Mouse (Mus musculus): ENCODE results near the gene Msi2. TPM values are rescaled to one million over a fixed set of nuclear protein-coding genes. Genes with fewer than 3 reads are reported as not detected.

Gene Msi2
- total RNA-seq, 2 experiments from 2014 or later: 169 to 193 TPM

DNA sequence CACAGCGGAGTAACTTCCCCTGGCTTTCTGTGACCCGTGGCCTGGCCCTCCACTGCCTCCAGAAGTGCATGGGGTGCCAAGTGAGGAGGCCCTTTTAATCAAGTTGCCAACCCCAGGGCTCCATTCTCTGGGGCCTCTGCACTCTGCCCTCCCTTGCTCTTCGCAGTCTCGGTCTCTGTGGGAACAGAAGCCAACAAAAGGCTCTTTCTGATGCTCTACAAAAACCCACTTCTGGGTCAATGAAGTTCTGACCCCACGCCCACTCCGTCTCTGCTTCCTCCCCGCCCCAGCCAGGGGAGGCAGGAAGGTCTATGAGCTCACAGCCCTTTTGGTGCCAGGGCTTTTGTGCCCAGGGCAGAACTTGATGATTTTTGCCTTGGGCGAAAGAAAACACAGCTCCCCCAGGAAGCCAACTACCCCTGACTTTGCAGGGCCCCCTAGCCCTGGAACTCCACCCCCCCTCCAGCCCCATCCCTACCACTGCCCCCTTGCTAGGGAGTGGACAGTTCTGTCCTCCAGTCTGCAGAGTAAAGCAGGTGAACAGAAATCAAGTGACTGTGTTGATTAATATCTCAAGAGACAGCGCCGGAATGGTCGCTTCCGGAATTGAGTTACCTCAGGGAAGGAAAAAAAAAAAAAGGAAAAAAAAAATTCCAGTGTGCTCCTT lies 246.2 kb downstream of the Msi2 start:
- DNase-seq: no peak
- Histone ChIP-seq H3K27ac (no peak overlapping the region), H3K4me3 (no peak overlapping the region)
- TF ChIP-seq CTCF (IDR thresholded peaks at IDR 0.05): no peak
- intact Hi-C loops (cut with DNase I): no loop called here

DNA sequence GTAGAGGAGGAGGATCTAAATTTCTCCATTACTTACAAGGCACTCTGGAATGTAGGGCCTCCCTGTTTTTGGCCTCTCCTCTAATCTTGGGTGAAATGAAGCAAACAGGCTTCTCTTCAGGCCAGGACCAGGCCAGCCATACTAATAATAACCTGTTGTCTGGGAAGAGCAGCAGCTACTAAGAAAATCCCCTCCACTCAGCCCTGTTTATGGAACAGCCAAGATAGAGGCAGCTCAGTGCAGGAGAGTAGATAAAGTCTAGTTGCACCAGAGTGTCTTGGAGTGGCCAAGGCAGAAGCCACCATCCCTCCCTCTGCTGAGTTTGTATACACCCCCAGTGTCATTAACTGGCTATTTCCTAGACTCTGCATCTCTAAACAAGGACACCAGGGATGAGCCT lies 247.7 kb downstream of the Msi2 start:
- Histone ChIP-seq H3K27ac (peak overlapping the region; percentile 35), H3K4me3 (no peak overlapping the region)
- intact Hi-C loops (cut with DNase I): no loop called here
- no peak for TF ChIP-seq CTCF (IDR thresholded peaks at IDR 0.05)
- no peak for DNase-seq

DNA sequence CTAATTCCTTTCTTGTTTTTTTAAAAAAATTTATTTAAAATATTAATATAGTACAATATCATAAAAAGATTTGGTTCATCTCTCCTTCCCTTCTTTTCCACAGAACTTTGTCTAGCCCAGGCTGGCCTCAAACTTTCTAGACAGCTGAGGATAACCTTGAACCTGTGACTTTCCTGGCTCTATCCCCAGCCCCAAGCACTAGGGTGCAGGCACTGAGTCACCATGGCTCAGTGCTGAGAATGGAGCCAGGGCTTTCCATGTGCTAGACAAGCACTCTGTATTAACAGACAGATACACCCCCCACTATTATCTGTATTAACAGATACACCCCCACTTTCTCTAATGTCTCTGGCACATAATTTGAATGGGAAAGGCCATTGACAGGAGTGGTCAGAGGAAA lies 249.3 kb downstream of the Msi2 start:
- H3K27ac ChIP-seq: no peak overlapping the region

DNA sequence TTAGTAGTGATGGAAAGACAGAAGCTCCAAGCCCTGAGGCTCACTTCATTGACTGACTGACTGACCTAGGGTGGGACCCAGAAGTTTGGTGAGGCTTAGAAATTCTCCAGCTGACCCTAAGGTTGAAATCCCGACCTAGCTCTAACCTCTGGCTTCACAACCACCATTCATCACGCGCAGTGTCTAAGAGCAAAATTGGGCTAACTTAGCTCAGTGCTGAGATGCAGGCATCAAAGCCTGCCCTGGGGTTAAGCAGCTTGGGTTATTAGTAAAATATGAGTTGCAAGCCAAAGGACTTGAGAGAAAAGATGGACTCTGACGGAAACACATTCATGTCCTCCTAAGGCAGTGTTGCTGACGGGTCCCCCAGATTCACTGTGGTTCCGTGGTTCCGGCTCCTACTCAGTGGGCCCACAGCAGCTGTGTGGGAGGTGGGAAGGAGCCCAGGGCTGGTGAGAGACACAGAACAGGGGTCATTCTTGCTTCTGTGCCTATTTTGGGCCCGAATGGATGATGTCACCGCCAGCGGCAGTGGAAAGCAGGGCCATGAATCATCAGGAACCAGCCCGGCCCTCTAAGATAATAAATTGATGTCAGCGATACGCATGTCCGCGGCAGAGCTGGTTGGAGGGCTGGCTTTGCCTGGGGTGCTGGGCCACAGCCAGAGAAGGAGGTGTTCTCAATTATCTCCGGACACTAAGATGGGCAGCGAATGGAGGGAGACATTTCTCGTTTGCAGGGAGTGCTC lies 250.6 kb downstream of the Msi2 start:
- intact Hi-C loops (cut with DNase I): no loop called here
- peak; percentile 83 for DNase-seq
- TF ChIP-seq CTCF (IDR thresholded peaks at IDR 0.05): no peak
- Histone ChIP-seq H3K4me3 (no peak overlapping the region), H3K27ac (peak overlapping the region; percentile 68)

More for the DNA sequence above, 249.3 kb downstream of the Msi2 start:
- TF ChIP-seq CTCF (IDR thresholded peaks at IDR 0.05): no peak
- DNase-seq: no peak
- H3K4me3 ChIP-seq: no peak overlapping the region
- intact Hi-C loops (cut with DNase I): no loop called here

DNA sequence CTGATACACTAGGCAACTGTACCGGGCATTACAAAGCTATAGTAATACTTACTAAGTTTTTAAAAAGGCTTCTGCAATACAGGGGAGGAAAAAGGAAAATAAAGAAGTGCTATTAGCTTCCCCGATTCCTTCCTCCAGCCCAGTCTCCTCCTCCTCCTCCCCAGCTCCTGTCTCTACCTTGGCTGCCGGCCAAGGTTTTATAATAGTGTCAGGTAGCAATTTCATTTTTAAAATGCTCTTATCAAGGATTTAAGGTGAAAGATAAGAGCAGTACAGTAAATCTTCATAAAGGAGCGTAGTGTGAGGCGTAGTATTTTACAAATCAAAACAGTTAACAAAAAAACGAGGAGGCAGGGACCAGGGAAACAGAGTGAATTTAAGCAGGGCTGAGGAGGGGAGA lies 254.4 kb downstream of the Msi2 start:
- Histone ChIP-seq H3K4me3 (no peak overlapping the region), H3K27ac (no peak overlapping the region)
- intact Hi-C loops (cut with DNase I): no loop called here
- no peak for DNase-seq
- no peak for TF ChIP-seq CTCF (IDR thresholded peaks at IDR 0.05)

DNA sequence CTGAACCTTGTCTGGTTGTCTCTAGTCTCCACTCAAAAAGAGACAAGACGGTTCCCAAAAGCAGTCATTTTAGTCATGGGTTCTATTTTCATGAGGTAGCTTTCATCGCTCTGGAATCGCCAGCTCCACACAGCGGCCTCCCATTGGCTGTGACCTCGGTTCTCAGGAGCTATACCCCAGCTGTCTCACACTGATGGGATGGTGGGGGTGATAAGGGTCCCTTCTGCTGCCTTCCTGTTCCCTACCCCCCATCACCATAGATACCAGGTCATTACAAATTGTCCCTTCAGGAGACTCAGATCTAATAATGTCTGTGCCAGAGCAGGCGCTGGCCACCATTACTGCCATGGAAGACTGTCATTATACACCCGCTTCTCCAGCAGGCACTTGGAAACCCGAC lies 255.5 kb downstream of the Msi2 start:
- intact Hi-C loops (cut with DNase I): no loop called here
- no peak overlapping the region for H3K4me3 ChIP-seq
- no peak for TF ChIP-seq CTCF (IDR thresholded peaks at IDR 0.05)
- no peak for DNase-seq
- H3K27ac ChIP-seq: no peak overlapping the region

DNA sequence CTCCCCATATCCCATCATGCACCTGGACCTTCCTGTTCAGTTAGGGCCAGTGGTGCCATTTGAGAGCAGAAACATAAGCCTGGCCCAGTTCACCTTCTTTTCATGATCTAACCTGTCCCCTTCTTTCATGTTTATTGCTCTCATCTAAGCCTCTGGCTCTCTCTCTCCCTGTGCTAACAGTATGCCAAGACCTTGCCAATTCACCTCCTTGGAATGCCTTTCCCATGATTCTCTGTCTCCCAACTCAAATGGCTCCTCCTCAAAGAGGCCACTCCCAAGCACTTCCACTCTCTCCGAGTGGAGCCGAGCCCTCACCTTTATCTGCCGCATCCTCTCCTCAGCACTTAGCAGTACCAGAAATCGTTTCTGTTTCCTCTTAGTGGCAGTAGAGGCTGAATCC lies 256.7 kb downstream of the Msi2 start:
- DNase-seq: no peak
- intact Hi-C loops (cut with DNase I): no loop called here
- Histone ChIP-seq H3K4me3 (no peak overlapping the region), H3K27ac (no peak overlapping the region)
- no peak for TF ChIP-seq CTCF (IDR thresholded peaks at IDR 0.05)

DNA sequence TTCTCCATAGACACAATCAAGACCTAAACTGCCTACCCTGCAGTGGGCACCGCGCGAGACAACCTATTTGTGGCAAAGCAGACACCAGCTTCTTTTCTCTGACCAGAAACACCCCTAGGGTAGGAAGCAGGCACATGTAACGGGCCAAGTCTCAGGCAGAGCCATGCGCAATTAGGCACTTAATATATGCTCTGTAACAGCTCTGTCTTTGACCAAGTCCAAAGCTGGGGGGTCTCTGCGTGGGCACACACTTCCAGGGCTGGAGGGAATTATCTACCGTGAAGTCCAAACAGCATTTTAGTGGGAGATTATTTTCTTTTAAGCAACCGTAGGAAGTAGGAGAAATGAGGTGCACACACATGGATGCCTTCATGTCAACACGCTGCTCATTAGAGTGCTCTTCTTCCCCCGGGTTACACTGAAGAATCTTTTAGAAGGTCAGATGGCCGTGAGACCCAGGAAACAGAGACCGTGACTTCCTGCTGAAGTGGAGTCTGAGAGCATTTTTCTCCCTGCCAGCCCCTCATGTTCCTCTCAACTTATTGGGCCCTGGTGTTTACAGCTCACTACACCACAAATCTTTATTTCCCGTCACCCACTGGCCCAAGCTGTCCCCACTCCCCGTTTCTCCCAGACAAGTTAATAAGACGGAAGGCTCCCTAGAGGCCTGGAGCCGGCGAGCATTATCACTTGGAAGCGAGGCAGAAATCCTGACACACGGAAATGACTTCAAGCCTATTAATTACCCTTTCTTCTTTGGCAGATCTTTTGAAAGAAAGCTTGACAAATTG lies 258.2 kb downstream of the Msi2 start:
- no peak for TF ChIP-seq CTCF (IDR thresholded peaks at IDR 0.05)
- peak overlapping the region; percentile 1; the same call in 1 of the 2 replicates for H3K27ac ChIP-seq
- no peak overlapping the region for H3K4me3 ChIP-seq
- intact Hi-C loops (cut with DNase I): no loop called here
- no peak for DNase-seq

DNA sequence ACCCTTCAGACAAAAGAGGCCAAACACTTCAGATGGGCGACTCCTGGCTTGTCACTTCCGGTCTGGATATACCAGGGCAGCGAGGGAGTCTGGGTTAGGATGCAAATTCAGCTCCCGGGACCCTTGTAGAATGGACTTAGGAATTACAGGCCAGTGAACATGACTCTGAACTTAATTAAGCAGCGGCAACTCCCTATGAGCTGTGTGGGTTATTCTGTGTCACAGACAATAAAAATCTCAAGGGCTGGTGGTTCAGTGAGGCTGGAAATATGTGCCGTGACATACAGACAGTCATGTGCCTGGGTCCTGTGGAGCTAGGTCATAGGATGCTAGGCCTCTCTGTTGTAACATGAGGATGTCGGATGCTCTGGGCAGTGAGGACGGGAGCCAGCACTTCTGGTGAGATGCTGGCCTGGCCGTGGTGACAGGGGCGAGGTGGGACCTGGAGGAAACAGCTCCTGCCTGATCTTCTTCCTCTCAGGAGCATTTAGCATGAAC lies 261.0 kb downstream of the Msi2 start:
- TF ChIP-seq CTCF (IDR thresholded peaks at IDR 0.05): no peak
- Histone ChIP-seq H3K27ac (no peak overlapping the region), H3K4me3 (no peak overlapping the region)
- DNase-seq: no peak
- intact Hi-C loops (cut with DNase I): no loop called here

DNA sequence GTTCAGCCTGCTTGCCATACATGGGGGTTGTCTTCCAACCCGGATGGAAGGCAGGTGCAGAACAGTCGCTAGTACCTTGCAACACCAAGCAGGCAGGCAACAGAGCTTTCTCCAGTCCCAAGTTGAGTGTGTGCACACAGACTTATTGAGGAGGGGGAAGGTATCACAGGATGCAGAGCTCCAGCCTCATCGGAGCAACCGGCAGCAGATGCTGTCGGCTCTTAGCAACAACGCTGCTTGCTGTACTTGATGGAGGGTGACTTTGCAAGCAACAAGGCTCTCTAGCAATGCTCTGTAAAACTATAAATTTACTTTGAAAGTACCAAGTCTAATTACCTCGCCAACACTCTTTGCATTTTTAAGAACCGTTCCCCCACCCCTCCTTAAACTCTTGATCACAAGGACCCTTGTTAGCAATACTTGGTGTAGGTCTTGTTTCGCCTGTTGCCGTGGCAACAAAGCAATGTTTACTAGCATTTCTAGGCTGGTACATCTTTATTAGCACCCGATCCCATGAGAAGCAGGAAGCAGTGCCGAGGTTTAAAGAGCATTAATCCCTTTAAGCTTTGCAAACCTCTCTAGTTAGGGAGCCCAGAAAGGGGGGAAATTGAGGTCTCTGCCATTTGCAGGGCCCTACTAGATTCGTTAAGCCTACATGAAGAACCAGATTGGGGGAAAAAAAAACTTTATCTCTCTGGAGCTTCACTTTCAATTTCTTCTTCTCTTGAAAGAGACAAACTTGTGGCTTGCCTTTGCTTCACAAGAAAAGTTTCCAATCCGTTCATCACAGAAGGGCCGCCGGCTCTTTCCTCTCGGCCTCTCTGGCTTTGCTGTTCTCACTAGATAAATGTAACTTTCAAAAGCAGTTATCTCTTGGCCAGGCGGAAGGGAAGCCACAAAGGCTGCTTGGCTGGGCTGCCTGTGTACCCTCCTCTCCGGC lies 263.2 kb downstream of the Msi2 start:
- Histone ChIP-seq H3K4me3 (no peak overlapping the region), H3K27ac (no peak overlapping the region)
- DNase-seq: no peak
- no peak for TF ChIP-seq CTCF (IDR thresholded peaks at IDR 0.05)
- intact Hi-C loops (cut with DNase I): loop anchor here (5.0 kb wide), 1 partner anchor 32 kb away; no protein-coding TSS in a partner anchor

DNA sequence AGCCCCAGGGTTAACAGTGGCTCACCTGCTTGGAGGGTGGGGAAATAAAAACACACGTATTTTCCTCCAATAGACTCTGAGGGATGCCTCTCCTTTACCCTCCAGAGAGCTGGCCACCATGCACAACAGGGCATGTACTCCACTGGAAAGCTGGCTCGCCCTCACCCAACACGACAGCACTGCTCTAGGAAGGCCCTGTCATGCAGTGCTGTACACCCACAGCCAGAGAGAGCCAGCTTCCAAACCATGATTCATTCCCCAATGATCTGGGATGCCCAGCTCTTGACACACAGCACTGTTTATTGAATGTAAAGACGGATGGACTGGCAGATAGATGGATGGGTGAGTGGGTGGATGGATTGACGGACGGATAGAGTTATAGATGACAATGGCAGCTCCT lies 269.1 kb downstream of the Msi2 start:
- H3K4me3 ChIP-seq: peak overlapping the region; percentile 61
- peak overlapping the region; percentile 87 for H3K27ac ChIP-seq
- TF ChIP-seq CTCF (IDR thresholded peaks at IDR 0.05): no peak
- intact Hi-C loops (cut with DNase I): loop anchor here (5.0 to 10.0 kb wide), 2 partner anchors 93 to 276 kb away; no protein-coding TSS in a partner anchor
- DNase-seq: no peak

DNA sequence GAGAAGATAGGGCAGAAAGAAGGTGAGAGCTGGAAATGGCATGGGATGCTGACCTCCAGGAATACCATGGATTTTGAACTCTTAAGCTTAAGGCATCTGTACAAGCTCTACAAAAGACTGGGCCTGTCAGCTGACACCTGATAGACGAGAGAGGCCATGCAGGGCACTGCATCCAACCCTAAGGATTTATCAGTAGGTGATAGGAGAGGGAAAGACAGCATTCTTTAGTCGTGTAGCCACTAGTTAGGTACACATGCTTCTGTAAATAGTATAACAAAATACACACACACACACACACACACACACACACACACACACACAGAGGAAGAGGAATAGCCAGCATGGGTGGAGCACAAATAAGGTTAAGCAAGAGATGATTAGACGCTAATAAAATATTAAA lies 269.7 kb downstream of the Msi2 start:
- no peak for DNase-seq
- Histone ChIP-seq H3K27ac (peak overlapping the region; percentile 87; the same call in 1 of the 2 replicates), H3K4me3 (peak overlapping the region; percentile 61)
- intact Hi-C loops (cut with DNase I): loop anchor here (5.0 to 10.0 kb wide), 2 partner anchors 94 to 276 kb away; no protein-coding TSS in a partner anchor
- TF ChIP-seq CTCF (IDR thresholded peaks at IDR 0.05): no peak

Data from gastrocnemius, adult 2 months (tissue).